Mouse (Mus musculus): Measurements from ENCODE around the gene Ghrhr. TPM values are rescaled to one million over a fixed set of nuclear protein-coding genes. Genes with fewer than 3 reads are reported as not detected.

Ghrhr gene
- polyA plus RNA-seq, 1 experiment from 2014 or later: not detected

GRCm38 (mm10) chr6:55347711-55348571 is 28.2 kb upstream of the Ghrhr start:
- Histone ChIP-seq H3K9me3 (ENCODE audit: control insufficient read depth, low read length) (no peaks in the 10 kb centered on the region), H3K4me1 (ENCODE audit: control insufficient read depth, insufficient read depth, low read length) (no peaks in the 10 kb centered on the region), H3K4me3 (replicated peaks; ENCODE audit: low read depth, low read length) (no peak overlapping the region), H3K27ac (replicated peaks; ENCODE audit: low read depth, low read length) (no peak overlapping the region), H3K27me3 (ENCODE audit: control insufficient read depth, insufficient read depth, low read length) (no peaks in the 10 kb centered on the region), H3K36me3 (ENCODE audit: control insufficient read depth, insufficient read depth, low read length) (no peaks in the 10 kb centered on the region), H3K9ac (replicated peaks; ENCODE audit: low read length) (no peak overlapping the region), H3K4me2 (ENCODE audit: low read length) (no peak overlapping the region)
- DNase-seq: no peak
- ATAC-seq (ENCODE audit: low FRiP score, low TSS enrichment): no peak
- 87% methylated on average over 5 of the region's 5 CpGs for WGBS

- no peak overlapping the region for H3K27ac ChIP-seq (replicated peaks; ENCODE audit: low read depth, low read length)
- H3K9me3 ChIP-seq (ENCODE audit: control insufficient read depth, low read length): no peaks in the 10 kb centered on the region
- no peak overlapping the region for H3K4me2 ChIP-seq (ENCODE audit: low read length)
- H3K36me3 ChIP-seq (ENCODE audit: control insufficient read depth, insufficient read depth, low read length): no peaks in the 10 kb centered on the region
- H3K9ac ChIP-seq (replicated peaks; ENCODE audit: low read length): no peak overlapping the region
- DNase-seq (no peak), ATAC-seq (ENCODE audit: low FRiP score, low TSS enrichment) (no peak)
- no peaks in the 10 kb centered on the region for H3K4me1 ChIP-seq (ENCODE audit: control insufficient read depth, insufficient read depth, low read length)
- 81% methylated on average over 4 of the region's 4 CpGs for WGBS
- H3K4me3 ChIP-seq (replicated peaks; ENCODE audit: low read depth, low read length): no peak overlapping the region
- H3K27me3 ChIP-seq (ENCODE audit: control insufficient read depth, insufficient read depth, low read length): no peaks in the 10 kb centered on the region
Measured at GRCm38 (mm10) chr6:55349231-55349630, 26.9 kb upstream of the Ghrhr start.

DNA sequence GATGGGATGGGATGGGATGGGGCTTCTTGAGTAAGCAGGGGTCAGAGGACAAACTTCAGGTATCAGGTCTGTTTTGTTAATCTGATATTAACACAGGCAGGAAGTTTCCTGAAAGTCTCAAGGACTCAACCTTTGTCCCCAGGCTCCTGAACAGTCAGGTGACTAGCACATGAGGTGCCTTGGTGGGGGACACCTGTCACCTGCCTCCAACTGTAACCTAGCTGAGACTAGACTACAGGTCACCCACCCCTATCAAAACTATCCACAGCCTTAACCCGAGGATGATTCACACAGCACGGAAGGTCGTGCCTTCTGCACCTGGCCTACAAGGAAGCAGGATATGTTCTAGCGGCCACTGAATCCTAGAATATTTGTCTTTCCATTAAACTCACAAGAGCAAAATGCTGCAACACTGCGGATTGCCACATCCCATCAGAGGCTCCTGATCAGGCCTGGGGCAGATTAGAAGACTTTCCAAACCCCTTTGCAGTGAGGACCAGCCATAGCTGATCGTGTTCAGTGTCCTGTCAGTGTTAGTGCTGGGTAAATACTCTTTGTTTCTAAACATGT is 25.6 kb upstream of the Ghrhr start:
- Histone ChIP-seq H3K27me3 (ENCODE audit: control insufficient read depth, insufficient read depth, low read length) (no peaks in the 10 kb centered on the region), H3K4me1 (ENCODE audit: control insufficient read depth, insufficient read depth, low read length) (no peaks in the 10 kb centered on the region), H3K4me2 (ENCODE audit: low read length) (no peak overlapping the region), H3K36me3 (ENCODE audit: control insufficient read depth, insufficient read depth, low read length) (no peaks in the 10 kb centered on the region), H3K4me3 (replicated peaks; ENCODE audit: low read depth, low read length) (no peak overlapping the region), H3K9me3 (ENCODE audit: control insufficient read depth, low read length) (no peaks in the 10 kb centered on the region), H3K27ac (replicated peaks; ENCODE audit: low read depth, low read length) (no peak overlapping the region), H3K9ac (replicated peaks; ENCODE audit: low read length) (no peak overlapping the region)
- WGBS: 92% methylated on average over 6 of the region's 6 CpGs
- no peak for DNase-seq
- no peak for ATAC-seq (ENCODE audit: low FRiP score, low TSS enrichment)

DNA sequence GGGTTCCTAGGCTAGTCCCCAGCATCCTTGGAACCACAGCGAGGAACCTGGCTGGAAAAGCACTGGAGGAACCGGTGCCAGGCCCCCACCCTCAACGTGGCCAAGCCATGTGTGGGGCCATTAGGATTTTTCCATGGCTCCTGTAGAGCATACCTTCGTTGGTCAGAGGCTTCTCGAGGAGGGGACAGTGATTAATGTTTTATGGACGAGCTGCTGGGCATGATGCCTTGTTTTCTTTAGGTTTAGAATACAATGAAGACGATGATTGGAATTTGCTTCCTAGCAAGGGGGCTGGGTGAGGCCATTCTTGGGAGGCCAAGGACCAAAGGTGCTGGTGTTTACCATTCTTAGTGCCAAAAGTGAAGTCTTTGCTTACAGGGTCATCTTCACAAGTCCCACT is 24.4 kb upstream of the Ghrhr start:
- no peaks in the 10 kb centered on the region for H3K36me3 ChIP-seq (ENCODE audit: control insufficient read depth, insufficient read depth, low read length)
- DNase-seq (no peak), ATAC-seq (ENCODE audit: low FRiP score, low TSS enrichment) (no peak)
- no peaks in the 10 kb centered on the region for H3K9me3 ChIP-seq (ENCODE audit: control insufficient read depth, low read length)
- no peak overlapping the region for H3K4me2 ChIP-seq (ENCODE audit: low read length)
- H3K9ac ChIP-seq (replicated peaks; ENCODE audit: low read length): no peak overlapping the region
- H3K27ac ChIP-seq (replicated peaks; ENCODE audit: low read depth, low read length): no peak overlapping the region
- H3K4me1 ChIP-seq (ENCODE audit: control insufficient read depth, insufficient read depth, low read length): no peaks in the 10 kb centered on the region
- no peaks in the 10 kb centered on the region for H3K27me3 ChIP-seq (ENCODE audit: control insufficient read depth, insufficient read depth, low read length)
- WGBS: 85% methylated on average over 7 of the region's 7 CpGs
- H3K4me3 ChIP-seq (replicated peaks; ENCODE audit: low read depth, low read length): no peak overlapping the region

GRCm38 (mm10) chr6:55353711-55354445 is 22.2 kb upstream of the Ghrhr start:
- Histone ChIP-seq H3K9me3 (ENCODE audit: control insufficient read depth, low read length) (no peaks in the 10 kb centered on the region), H3K27ac (replicated peaks; ENCODE audit: low read depth, low read length) (no peak overlapping the region), H3K4me3 (replicated peaks; ENCODE audit: low read depth, low read length) (no peak overlapping the region), H3K36me3 (ENCODE audit: control insufficient read depth, insufficient read depth, low read length) (no peaks in the 10 kb centered on the region), H3K4me2 (ENCODE audit: low read length) (no peak overlapping the region), H3K27me3 (ENCODE audit: control insufficient read depth, insufficient read depth, low read length) (no peaks in the 10 kb centered on the region), H3K4me1 (ENCODE audit: control insufficient read depth, insufficient read depth, low read length) (no peaks in the 10 kb centered on the region), H3K9ac (replicated peaks; ENCODE audit: low read length) (no peak overlapping the region)
- 92% methylated on average over 12 of the region's 12 CpGs for WGBS
- DNase-seq (no peak), ATAC-seq (ENCODE audit: low FRiP score, low TSS enrichment) (no peak)

DNA sequence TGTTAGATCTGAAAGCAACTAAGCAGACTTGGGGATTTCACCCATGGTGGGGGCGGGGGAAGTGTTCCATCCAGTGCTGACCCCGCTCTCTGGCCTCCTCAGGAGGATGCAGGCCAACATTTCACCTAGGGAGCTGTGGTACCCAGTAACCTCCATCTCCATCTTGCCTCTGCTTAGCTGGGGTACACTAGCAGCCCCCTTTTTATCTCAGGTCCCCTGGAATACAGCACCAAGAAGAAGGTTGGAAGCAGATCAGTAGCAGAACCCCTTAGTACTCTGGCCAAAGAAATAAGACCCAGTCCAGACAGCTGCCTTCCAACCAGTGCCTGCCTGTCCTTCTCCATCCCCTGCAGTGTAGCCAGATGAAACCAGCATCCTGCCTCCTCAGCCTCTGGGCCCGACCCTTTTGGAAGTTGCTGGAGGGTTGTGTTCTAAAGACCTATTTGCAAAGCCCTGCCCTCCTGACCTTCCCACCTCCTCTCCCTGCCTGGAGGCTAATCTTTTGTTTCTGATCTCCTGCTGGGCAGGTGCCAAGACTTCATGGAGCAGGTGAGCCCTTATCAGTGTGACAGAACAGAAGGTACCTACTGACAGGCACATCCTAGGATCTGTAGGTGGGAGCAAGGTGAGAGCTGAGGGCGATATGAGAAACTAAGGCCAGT is 21.5 kb upstream of the Ghrhr start:
- ATAC-seq (ENCODE audit: low FRiP score, low TSS enrichment) (no peak), DNase-seq (no peak)
- H3K27me3 ChIP-seq (ENCODE audit: control insufficient read depth, insufficient read depth, low read length): no peaks in the 10 kb centered on the region
- H3K9me3 ChIP-seq (ENCODE audit: control insufficient read depth, low read length): no peaks in the 10 kb centered on the region
- no peak overlapping the region for H3K9ac ChIP-seq (replicated peaks; ENCODE audit: low read length)
- H3K4me1 ChIP-seq (ENCODE audit: control insufficient read depth, insufficient read depth, low read length): no peaks in the 10 kb centered on the region
- H3K4me3 ChIP-seq (replicated peaks; ENCODE audit: low read depth, low read length): no peak overlapping the region
- 65% methylated on average over 4 of the region's 4 CpGs for WGBS
- H3K36me3 ChIP-seq (ENCODE audit: control insufficient read depth, insufficient read depth, low read length): no peaks in the 10 kb centered on the region
- H3K4me2 ChIP-seq (ENCODE audit: low read length): no peak overlapping the region
- no peak overlapping the region for H3K27ac ChIP-seq (replicated peaks; ENCODE audit: low read depth, low read length)

DNA sequence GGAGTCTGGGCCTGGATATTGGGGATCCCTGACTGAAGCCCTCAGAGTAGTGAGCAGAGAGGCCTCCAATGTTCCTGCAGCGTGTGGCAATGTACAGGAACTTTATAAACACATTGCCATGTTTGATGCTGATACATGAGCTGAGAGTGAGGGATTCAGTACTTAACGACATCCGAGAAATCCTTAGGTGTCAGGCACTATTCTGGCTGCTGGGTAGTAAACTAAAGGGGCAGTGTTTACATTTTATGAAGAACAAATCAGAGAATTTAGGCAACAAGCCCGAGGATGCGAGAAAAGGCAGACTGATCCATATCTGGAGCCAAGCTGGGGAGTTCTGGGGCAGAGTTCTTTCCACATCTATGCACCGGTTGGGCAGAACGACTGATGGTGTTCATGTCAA is 20.5 kb upstream of the Ghrhr start:
- H3K27ac ChIP-seq (replicated peaks; ENCODE audit: low read depth, low read length): no peak overlapping the region
- H3K4me2 ChIP-seq (ENCODE audit: low read length): no peak overlapping the region
- no peaks in the 10 kb centered on the region for H3K36me3 ChIP-seq (ENCODE audit: control insufficient read depth, insufficient read depth, low read length)
- ATAC-seq (ENCODE audit: low FRiP score, low TSS enrichment) (no peak), DNase-seq (no peak)
- H3K4me3 ChIP-seq (replicated peaks; ENCODE audit: low read depth, low read length): no peak overlapping the region
- no peaks in the 10 kb centered on the region for H3K27me3 ChIP-seq (ENCODE audit: control insufficient read depth, insufficient read depth, low read length)
- no peaks in the 10 kb centered on the region for H3K4me1 ChIP-seq (ENCODE audit: control insufficient read depth, insufficient read depth, low read length)
- 89% methylated on average over 7 of the region's 7 CpGs for WGBS
- H3K9me3 ChIP-seq (ENCODE audit: control insufficient read depth, low read length): no peaks in the 10 kb centered on the region
- H3K9ac ChIP-seq (replicated peaks; ENCODE audit: low read length): no peak overlapping the region

DNA sequence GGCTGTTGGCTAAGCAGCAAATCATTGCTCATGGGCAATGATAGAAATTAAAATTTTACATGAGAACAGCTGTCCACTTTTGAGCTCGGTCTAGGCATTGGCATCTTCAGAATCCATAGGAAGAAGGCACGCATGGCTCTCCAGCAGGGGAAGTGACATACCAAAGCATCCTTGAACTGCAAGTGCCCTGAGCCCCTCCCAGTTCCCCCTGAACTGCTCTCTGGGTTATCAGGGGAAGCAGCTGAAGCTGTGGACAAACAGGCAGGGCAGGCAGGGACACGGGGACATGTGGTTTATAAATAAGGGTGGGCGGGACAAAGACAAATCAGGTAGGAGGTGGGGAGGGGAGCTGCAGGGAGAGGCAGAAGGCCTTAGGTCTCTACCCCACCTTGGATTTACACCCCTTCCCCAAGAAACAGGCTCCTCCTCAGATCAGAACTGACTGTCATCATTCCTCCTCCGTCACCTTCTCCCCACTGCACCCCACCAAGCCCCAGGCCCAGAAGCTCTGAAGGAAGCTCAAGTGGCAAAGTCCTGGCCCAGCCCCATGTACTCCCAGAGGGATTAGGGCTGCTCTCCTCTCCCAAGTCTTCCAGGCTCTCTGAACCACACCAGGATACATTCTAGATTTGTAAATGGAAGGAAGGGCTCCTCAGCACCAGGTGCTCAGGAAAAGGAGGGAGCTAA is 19.9 kb upstream of the Ghrhr start:
- Histone ChIP-seq H3K36me3 (ENCODE audit: control insufficient read depth, insufficient read depth, low read length) (no peaks in the 10 kb centered on the region), H3K4me3 (replicated peaks; ENCODE audit: low read depth, low read length) (no peak overlapping the region), H3K9me3 (ENCODE audit: control insufficient read depth, low read length) (no peaks in the 10 kb centered on the region), H3K4me1 (ENCODE audit: control insufficient read depth, insufficient read depth, low read length) (no peaks in the 10 kb centered on the region), H3K9ac (replicated peaks; ENCODE audit: low read length) (no peak overlapping the region), H3K27me3 (ENCODE audit: control insufficient read depth, insufficient read depth, low read length) (no peaks in the 10 kb centered on the region), H3K4me2 (ENCODE audit: low read length) (no peak overlapping the region), H3K27ac (replicated peaks; ENCODE audit: low read depth, low read length) (no peak overlapping the region)
- ATAC-seq (ENCODE audit: low FRiP score, low TSS enrichment) (no peak), DNase-seq (no peak)
- 73% methylated on average over 5 of the region's 5 CpGs for whole genome bisulfite sequencing

Data from midbrain, embryonic 14.5 days (tissue).